Mouse (Mus musculus): ENCODE results near the gene Babam2.

GRCm38 (mm10) chr5:31807312-31807711 lies 109.8 kb downstream of the Babam2 start:
- no peak for TF ChIP-seq POLR2A (IDR thresholded peaks at IDR 0.05; ENCODE audit: insufficient read depth, low read length)
- no peak for TF ChIP-seq CTCF (IDR thresholded peaks at IDR 0.05; ENCODE audit: low read depth, low read length)
- no peak for TF ChIP-seq EP300 (IDR thresholded peaks at IDR 0.05; ENCODE audit: insufficient read depth, low read depth, low read length)
